Mouse (Mus musculus): ENCODE data around the gene Mrgprb2. TPM values are rescaled to one million over a fixed set of nuclear protein-coding genes. Genes with fewer than 3 reads are reported as not detected.

Mrgprb2 gene
- total RNA-seq (2021) = under 1 TPM; 0.12 to 0.25 TPM

DNA sequence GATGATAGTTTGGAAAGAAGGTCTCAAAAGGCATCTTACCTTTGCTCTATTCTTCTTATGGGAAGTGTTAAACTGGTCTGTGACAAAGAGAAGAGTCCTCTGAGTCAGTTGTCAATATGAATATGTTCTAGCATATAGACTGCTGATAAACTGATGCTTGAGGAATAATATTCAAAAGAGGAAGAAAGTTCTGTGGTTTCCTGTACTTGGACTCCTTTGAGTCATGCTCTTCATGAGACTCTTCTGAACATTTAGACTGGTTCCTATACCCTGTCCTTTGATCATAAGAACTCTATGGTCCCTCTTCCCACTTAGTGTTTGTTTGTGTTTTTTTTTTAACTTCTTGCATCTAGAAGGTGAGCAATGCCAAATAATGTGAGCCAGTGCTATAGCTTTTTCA is at the start of gene Mrgprb2:
Mrgprb2 (minus strand) TSS at position 101 of the 400 bp plus-strand sequence.
- no peak for DNase-seq
- intact Hi-C loops (cut with DNase I) = no loop called here

Other genes starting within 250 kb of the Mrgprb2 start
- gene Mrgprb8, start 169.6 kb downstream of the Mrgprb2 start, total RNA-seq (2021) = not detected
- under 1 TPM; 0.34 to 0.45 TPM for gene Mrgprb1, start 101.7 kb downstream of the Mrgprb2 start, total RNA-seq (2021)
- not detected for gene Mrgprx2, start 58.8 kb downstream of the Mrgprb2 start, total RNA-seq (2021)
- gene Mrgprb3, start 85.7 kb upstream of the Mrgprb2 start, total RNA-seq (2021) = not detected
- 10 to 100 TPM; 13.9 to 16.5 TPM for gene Zdhhc13, start 230.9 kb upstream of the Mrgprb2 start, total RNA-seq (2021)